Mouse (Mus musculus): ENCODE results near the gene Gm6502. TPM values are rescaled to one million over a fixed set of nuclear protein-coding genes. Genes with fewer than 3 reads are reported as not detected.
"Not testable (repeated sequence)": the region's sequence is repeated elsewhere in the genome, so short reads cannot be mapped to it uniquely, and the experiment has no call there.

Gene Gm6502
- not detected in 2 replicates for polyA plus RNA-seq (2012; rRNA removed)

DNA sequence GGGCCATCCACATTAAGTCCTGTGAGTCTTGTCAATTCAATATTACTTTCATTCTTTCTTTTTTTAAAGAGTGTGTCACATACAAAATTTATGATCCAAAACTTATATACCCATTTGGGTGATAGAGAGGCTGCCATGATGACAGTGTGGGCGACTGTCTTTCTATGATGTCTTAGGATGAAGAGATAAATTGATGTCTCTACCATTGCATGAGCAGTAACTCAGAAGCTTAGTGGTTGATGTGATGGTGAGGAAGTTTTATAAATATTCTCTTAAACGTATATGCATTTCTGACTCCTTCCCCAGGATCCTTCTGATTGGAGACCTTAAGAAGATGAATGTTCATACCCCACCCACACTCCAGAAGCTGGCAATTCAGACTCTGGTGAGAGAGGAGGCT lies at the start of gene Gm6502:
Gene Gm6502, plus strand, starts transcription at position 301 of the 400 bp plus-strand sequence.
- not testable (repeated sequence) for DNase-seq (ENCODE audit: low read depth)

DNA sequence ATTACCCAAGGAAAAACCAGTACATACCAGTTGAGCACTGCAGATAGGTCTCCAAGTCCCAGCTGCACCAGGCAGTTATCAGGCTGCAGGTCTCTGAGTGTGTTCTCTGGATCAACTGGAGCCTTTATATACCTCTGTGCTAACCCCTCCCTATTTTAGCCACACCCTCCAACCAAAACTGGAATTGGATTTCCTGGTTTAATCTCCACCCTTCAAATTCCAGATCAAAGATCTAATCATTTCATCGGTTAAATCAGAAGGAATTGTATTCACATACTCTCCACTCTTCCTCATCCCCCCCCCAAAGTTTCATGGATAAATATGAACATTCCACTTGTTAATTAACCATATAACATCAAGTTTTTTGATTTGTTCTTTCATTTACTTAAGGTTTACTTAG lies 7.5 kb upstream of the Gm6502 start, which contains the start of gene A430089I19Rik:
Gene A430089I19Rik, minus strand, starts transcription at position 101 of the 400 bp plus-strand sequence.
- DNase-seq (ENCODE audit: low read depth), result not testable (repeated sequence)

DNA sequence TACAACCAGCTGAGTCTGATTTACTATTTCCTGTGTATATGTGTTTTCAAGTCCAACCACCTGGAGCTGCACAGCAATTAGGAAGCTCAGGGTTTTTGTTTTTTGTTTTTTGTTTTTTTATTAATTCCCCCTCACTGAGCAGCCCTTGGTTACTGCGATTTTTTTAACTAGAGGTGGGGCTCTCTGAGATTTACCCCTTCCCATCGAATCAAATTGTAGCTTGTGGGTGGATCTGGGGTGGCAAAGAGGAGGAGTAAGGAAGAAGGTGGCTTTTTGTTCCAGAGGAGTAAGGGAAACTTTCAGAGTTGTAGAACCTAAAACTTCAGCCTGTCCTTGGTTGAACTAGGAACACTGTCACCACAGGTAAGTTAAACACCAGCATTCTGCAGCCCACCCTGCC lies 25.2 kb downstream of the Gm6502 start, which contains the start of gene AA792892:
Gene AA792892, plus strand, starts transcription at position 301 of the 400 bp plus-strand sequence.
- DNase-seq (ENCODE audit: low read depth), result not testable (repeated sequence)

Other genes with a start within 250 kb of the Gm6502 start
- not detected in 2 replicates for gene BC061212, start 243.9 kb upstream of the Gm6502 start, polyA plus RNA-seq (2012; rRNA removed)
- not detected in 2 replicates for gene Gm6351, start 238.1 kb upstream of the Gm6502 start, polyA plus RNA-seq (2012; rRNA removed)
- not detected in 2 replicates for gene Gm3106, start 96.4 kb upstream of the Gm6502 start, polyA plus RNA-seq (2012; rRNA removed)
- not detected in 2 replicates for gene A430089I19Rik, start 7.6 kb upstream of the Gm6502 start, polyA plus RNA-seq (2012; rRNA removed)
- gene AA792892, start 25.3 kb downstream of the Gm6502 start, polyA plus RNA-seq (2012; rRNA removed), result not detected in 2 replicates
- not detected in 2 replicates for gene Gm7682, start 131.3 kb downstream of the Gm6502 start, polyA plus RNA-seq (2012; rRNA removed)
- gene Gm3139, start 211.9 kb downstream of the Gm6502 start, polyA plus RNA-seq (2012; rRNA removed), result not detected in 2 replicates

Measured in brain, embryonic 14.5 days (tissue).